Mouse (Mus musculus) CH12.LX (cell line): Measurements from ENCODE around the gene Ubap1. TPM values are rescaled to one million over a fixed set of nuclear protein-coding genes. Genes with fewer than 3 reads are reported as not detected.

Experiments
- DNase-seq: peaks from one replicate; pipeline ENCODE4 v3.0.0-alpha.2; 2013; ENCODE audit errors: extremely low read depth
- H3K27ac ChIP-seq: 2 replicates; pipeline ENCODE4 v1.5.1; 2012; ENCODE audit warnings: low read depth, mild to moderate bottlenecking, control low read depth, moderate library complexity; ENCODE audit not compliant: insufficient read depth
- H3K27me3 ChIP-seq: replicated peaks from 2 replicates; pipeline ENCODE3; 2012; ENCODE audit warnings: inconsistent platforms
- H3K36me3 ChIP-seq, 2 experiments: replicated peaks in 1 of 2; 2 replicates each; pipeline versions ENCODE3 to v1.6.1; 2012; ENCODE audit warnings: inconsistent platforms in 1 of 2, low read length in 1 of 2, mild to moderate bottlenecking in 1 of 2, mixed read lengths in 1 of 2, moderate library complexity in 1 of 2; ENCODE audit not compliant: control insufficient read depth in 1 of 2, insufficient read depth in 1 of 2
- H3K4me1 ChIP-seq, 2 experiments: 2 replicates each; pipeline ENCODE4 v1.6.1; 2012; ENCODE audit warnings: inconsistent platforms in 1 of 2, moderate library complexity in 1 of 2; ENCODE audit not compliant: insufficient read depth in 2 of 2, control insufficient read depth in 1 of 2
- H3K4me2 ChIP-seq: 2 replicates; pipeline ENCODE4 v1.6.1; 2012; ENCODE audit warnings: low read depth, mild to moderate bottlenecking, control low read depth; ENCODE audit not compliant: poor library complexity, insufficient read depth, severe bottlenecking
- H3K4me3 ChIP-seq, 3 experiments: fragments of 150-350 bp in 1 of 3; sonication (generic) in 1 of 3; replicated peaks in 1 of 3; 2 replicates each; pipeline versions ENCODE3 to v1.5.1; 2011 to 2012; ENCODE audit warnings: low read depth in 2 of 3, low read length in 2 of 3, mild to moderate bottlenecking in 2 of 3, moderate library complexity in 2 of 3, control low read depth in 1 of 3, improper control_type of control experiment in 1 of 3, inconsistent platforms in 1 of 3, mixed read lengths in 1 of 3; ENCODE audit not compliant: poor library complexity in 1 of 3
- H3K79me2 ChIP-seq: replicated peaks from 2 replicates; pipeline ENCODE4 v1.6.1; 2012; ENCODE audit warnings: mild to moderate bottlenecking, moderate library complexity; ENCODE audit not compliant: control insufficient read depth, poor library complexity, insufficient read depth, severe bottlenecking; ENCODE audit errors: extremely low read depth
- H3K9ac ChIP-seq: 2 replicates; pipeline ENCODE4 v1.6.1; 2012; ENCODE audit warnings: low read depth, mild to moderate bottlenecking, control low read depth, moderate library complexity; ENCODE audit not compliant: insufficient read depth
- H3K9me3 ChIP-seq: replicated peaks from 2 replicates; pipeline ENCODE3; 2012; ENCODE audit warnings: low read length, inconsistent platforms, mixed read lengths
- BHLHE40 ChIP-seq: IDR thresholded peaks from 2 replicates; pipeline ENCODE4 v1.6.1; 2011; ENCODE audit warnings: mild to moderate bottlenecking, low read depth, low read length, improper control_type of control experiment
- CHD1 ChIP-seq: IDR thresholded peaks from 2 replicates; pipeline ENCODE4 v1.6.1; 2012; ENCODE audit warnings: low read depth, low read length, improper control_type of control experiment, inconsistent platforms
- CTCF ChIP-seq, 2 experiments: IDR thresholded peaks in 1 of 2; conservative IDR thresholded peaks in 1 of 2; 2 replicates each; pipeline ENCODE4 v1.5.1; 2011 to 2012; ENCODE audit warnings: low read depth in 2 of 2, low read length in 2 of 2, improper control_type of control experiment in 1 of 2, inconsistent platforms in 1 of 2, mild to moderate bottlenecking in 1 of 2, moderate library complexity in 1 of 2
- E2F4 ChIP-seq: IDR thresholded peaks from 2 replicates; pipeline ENCODE4 v1.6.1; 2011; ENCODE audit warnings: low read depth, low read length, improper control_type of control experiment; ENCODE audit not compliant: insufficient replicate concordance
- ETS1 ChIP-seq: conservative IDR thresholded peaks from 2 replicates; pipeline ENCODE4 v1.6.1; 2012; ENCODE audit warnings: low read depth, mild to moderate bottlenecking, inconsistent platforms, low read length, improper control_type of control experiment, moderate library complexity
- JUN ChIP-seq: IDR thresholded peaks from 2 replicates; pipeline ENCODE4 v1.6.1; 2011; ENCODE audit warnings: low read depth, mild to moderate bottlenecking, low read length, improper control_type of control experiment, moderate library complexity; ENCODE audit not compliant: insufficient read depth
- JUND ChIP-seq: conservative IDR thresholded peaks from 2 replicates; pipeline ENCODE4 v1.6.1; 2011; ENCODE audit warnings: low read depth, low read length, improper control_type of control experiment
- MAFK ChIP-seq: IDR thresholded peaks from 2 replicates; pipeline ENCODE4 v1.6.1; 2011; ENCODE audit warnings: low read length, improper control_type of control experiment; ENCODE audit not compliant: insufficient replicate concordance
- MAX ChIP-seq: IDR thresholded peaks from 2 replicates; pipeline ENCODE4 v1.6.1; 2011; ENCODE audit warnings: low read length, improper control_type of control experiment
- MYC ChIP-seq: IDR thresholded peaks from 2 replicates; pipeline ENCODE4 v1.6.1; 2011; ENCODE audit warnings: low read depth, mild to moderate bottlenecking, improper control_type of control experiment, low read length
- NELFE ChIP-seq: IDR thresholded peaks from 2 replicates; pipeline ENCODE4 v1.6.1; 2011; ENCODE audit warnings: low read depth, low read length, improper control_type of control experiment
- NRF1 ChIP-seq: IDR thresholded peaks from 2 replicates; pipeline ENCODE4 v1.6.1; 2014; ENCODE audit warnings: low read depth, mild to moderate bottlenecking, inconsistent platforms, low read length, improper control_type of control experiment, moderate library complexity
- PAX5 ChIP-seq: IDR thresholded peaks from 2 replicates; pipeline ENCODE4 v1.6.1; 2012; ENCODE audit warnings: low read length, inconsistent platforms, mixed read lengths
- POLR2A ChIP-seq: IDR thresholded peaks from 2 replicates; pipeline ENCODE4 v1.6.1; 2011; ENCODE audit warnings: low read depth, mild to moderate bottlenecking, improper control_type of control experiment, low read length
- POLR2AphosphoS2 ChIP-seq: IDR thresholded peaks from 2 replicates; pipeline ENCODE4 v1.6.1; 2011; ENCODE audit warnings: low read depth, low read length, improper control_type of control experiment
- RAD21 ChIP-seq: IDR thresholded peaks from 2 replicates; pipeline ENCODE4 v1.6.1; 2011; ENCODE audit warnings: low read depth, mild to moderate bottlenecking, low read length, improper control_type of control experiment, moderate library complexity
- SMC3 ChIP-seq: IDR thresholded peaks from 2 replicates; pipeline ENCODE4 v1.6.1; 2011; ENCODE audit warnings: low read depth, low read length, improper control_type of control experiment
- TBP ChIP-seq: conservative IDR thresholded peaks from 2 replicates; pipeline ENCODE4 v1.6.1; 2011; ENCODE audit warnings: low read depth, low read length, improper control_type of control experiment
- UBTF ChIP-seq: IDR thresholded peaks from 2 replicates; pipeline ENCODE4 v1.6.1; 2012; ENCODE audit warnings: low read depth, mild to moderate bottlenecking, inconsistent platforms, low read length, improper control_type of control experiment, moderate library complexity
- USF2 ChIP-seq: conservative IDR thresholded peaks from 2 replicates; pipeline ENCODE4 v1.6.1; 2011; ENCODE audit warnings: low read depth, low read length, improper control_type of control experiment
- ZC3H11A ChIP-seq: IDR thresholded peaks from 2 replicates; pipeline ENCODE4 v1.6.1; 2012; ENCODE audit warnings: low read depth, mild to moderate bottlenecking, inconsistent platforms, low read length, improper control_type of control experiment
- ZNF384 ChIP-seq: IDR thresholded peaks from 2 replicates; pipeline ENCODE4 v1.6.1; 2012; ENCODE audit warnings: low read depth, low read length, improper control_type of control experiment, inconsistent platforms
- dilution Hi-C: fragments of 300-500 bp; cut with MboI; formaldehyde crosslinking; loops from 2 replicates; pipeline ENCODE4 v1.14.3; 2020; ENCODE audit warnings: low sequenced_read_pairs; ENCODE audit not compliant: extremely low pct_unique_long_range_greater_than_20kb, extremely low pct_ligation_motif_present
- in situ Hi-C: fragments of 300-500 bp; cut with MboI; formaldehyde crosslinking; loops from 3 replicates; pipeline ENCODE4 v1.14.3; 2019; ENCODE audit warnings: low sequenced_read_pairs, low pct_ligation_motif_present, low pct_unique_long_range_greater_than_20kb, mixed read lengths
- polyA plus RNA-seq: library from polyadenylated mRNA; unstranded; fragments of >175 nt; gene quantifications from 2 replicates; pipeline ENCODE4 v1.2.1, GENCODE M21; 2012; ENCODE audit warnings: low read depth; ENCODE audit not compliant: insufficient read length
- total RNA-seq, 2 experiments: library from RNA; depleted of rRNA; stranded (reverse); fragments of 300-350 nt in 1 of 2; fragments of >200 nt in 1 of 2; gene quantifications; 2 replicates each; pipeline ENCODE4 v1.2.3; 2012 to 2014

Gene Ubap1
- total and polyA plus RNA-seq, 3 experiments: 11.5 to 22.3 (median 17.5) TPM

DNA sequence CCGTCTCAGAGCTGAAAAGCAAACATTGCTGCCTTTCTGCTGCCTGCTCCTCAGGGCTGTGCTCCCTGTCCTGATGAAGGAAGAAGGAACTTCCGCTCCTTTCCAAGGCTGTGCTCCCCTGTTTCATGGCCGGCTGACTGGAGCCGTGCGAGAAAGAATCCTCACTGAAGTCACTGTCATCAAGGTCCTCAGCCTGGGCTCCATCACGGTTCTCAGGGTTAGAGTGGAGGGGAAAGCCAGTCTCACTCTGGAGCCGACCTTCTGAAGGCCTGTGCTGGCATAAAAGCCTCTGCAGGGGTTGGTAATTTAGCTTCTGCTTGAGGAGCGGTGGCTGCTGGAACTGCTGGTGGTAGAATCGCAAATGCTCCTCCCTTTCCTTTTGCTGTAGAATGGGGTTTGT, 45.9 kb downstream of the Ubap1 start:
- in situ Hi-C loops: no loop called here

DNA sequence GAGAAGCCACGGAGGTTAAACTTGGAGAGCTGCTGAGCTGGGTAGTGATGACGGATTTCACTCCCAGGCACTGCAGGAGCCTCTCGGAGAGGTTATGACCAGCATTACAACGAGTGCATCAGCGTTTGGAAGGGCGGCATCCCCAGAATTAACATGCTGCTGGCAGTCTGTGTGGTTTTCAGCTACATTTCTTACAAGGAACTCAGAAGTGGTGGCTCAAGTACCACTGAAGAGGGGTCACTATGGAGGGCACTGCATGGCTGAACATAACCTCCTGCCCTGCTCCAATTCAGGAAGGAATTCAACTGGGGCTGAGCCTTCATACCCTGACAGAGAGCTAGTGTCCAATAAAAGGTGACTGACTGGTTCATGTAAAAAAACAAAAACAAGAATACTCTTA, 49.6 kb downstream of the Ubap1 start:
- Histone ChIP-seq H3K27ac (no peak overlapping the region), H3K4me1 (no peaks in the 10 kb centered on the region), H3K4me3 (no peak overlapping the region), H3K4me2 (no peak overlapping the region)
- in situ Hi-C loops: no loop called here
- no peak for TF ChIP-seq USF2
- no peak for TF ChIP-seq E2F4
- no peak for TF ChIP-seq POLR2AphosphoS2
- no peak for TF ChIP-seq ETS1
- no peak for TF ChIP-seq ZNF384
- TF ChIP-seq TBP: no peak
- no peak for TF ChIP-seq MAX
- TF ChIP-seq MYC: no peak
- TF ChIP-seq ZC3H11A: no peak
- no peak for TF ChIP-seq RAD21
- no peak for TF ChIP-seq BHLHE40
- no peak for TF ChIP-seq NRF1
- no peak for TF ChIP-seq NELFE
- no peak for TF ChIP-seq CTCF (conservative IDR thresholded peaks at IDR 0.05 in 1 of 2, IDR thresholded peaks at IDR 0.05 in 1 of 2; ENCODE audit: low read depth in 2 of 2, low read length in 2 of 2)
- no peak for TF ChIP-seq SMC3
- TF ChIP-seq POLR2A: no peak
- no peak for TF ChIP-seq JUND
- TF ChIP-seq UBTF: no peak
- TF ChIP-seq CHD1: no peak
- TF ChIP-seq MAFK: no peak
- TF ChIP-seq, all 38 proteins: peak for 0
- Histone ChIP-seq H3K9me3 (no peaks in the 10 kb centered on the region), H3K27me3 (no peaks in the 10 kb centered on the region), H3K9ac (no peak overlapping the region), H3K36me3 (peaks cover 11 to 86% of the 10 kb centered on the region in 2 experiments), H3K79me2 (no peaks in the 10 kb centered on the region)
- no peak for DNase-seq
- dilution Hi-C loops: no loop called here

More for the DNA sequence above, 45.9 kb downstream of the Ubap1 start:
- H3K79me2 ChIP-seq: no peaks in the 10 kb centered on the region
- dilution Hi-C loops: no loop called here
- H3K9ac ChIP-seq: no peak overlapping the region
- H3K9me3 ChIP-seq: no peaks in the 10 kb centered on the region
- H3K4me1 ChIP-seq: no peaks in the 10 kb centered on the region
- TF ChIP-seq PAX5: no peak
- TF ChIP-seq JUN: no peak
- DNase-seq: no peak
- no peak overlapping the region for H3K4me3 ChIP-seq
- H3K27ac ChIP-seq: no peak overlapping the region
- no peaks in the 10 kb centered on the region for H3K27me3 ChIP-seq
- peaks cover 38 to 90% of the 10 kb centered on the region in 2 experiments for H3K36me3 ChIP-seq
- no peak overlapping the region for H3K4me2 ChIP-seq
